Mouse (Mus musculus) testis, adult 2 months (tissue): ENCODE measurements around the gene Fam234b. TPM values are rescaled to one million over a fixed set of nuclear protein-coding genes. Genes with fewer than 3 reads are reported as not detected.

Experiments used
- H3K27ac ChIP-seq: fragments of 200-500 bp; 2 replicates; pipeline ENCODE4 v1.5.1; 2012; ENCODE audit warnings: low read depth, low read length; ENCODE audit not compliant: control insufficient read depth, insufficient read depth
- H3K27me3 ChIP-seq: fragments of 200-500 bp; 2 replicates; pipeline ENCODE4 v1.6.1; 2012; ENCODE audit warnings: mild to moderate bottlenecking, low read length, moderate library complexity; ENCODE audit not compliant: control insufficient read depth, insufficient read depth
- H3K36me3 ChIP-seq: fragments of 200-500 bp; 2 replicates; pipeline ENCODE4 v1.6.1; 2012; ENCODE audit warnings: mild to moderate bottlenecking, low read length; ENCODE audit not compliant: control insufficient read depth, insufficient read depth
- H3K4me1 ChIP-seq: fragments of 200-500 bp; 2 replicates; pipeline ENCODE4 v1.6.1; 2012; ENCODE audit warnings: low read length; ENCODE audit not compliant: control insufficient read depth, insufficient read depth
- H3K4me3 ChIP-seq: fragments of 200-500 bp; 2 replicates; pipeline ENCODE4 v1.5.1; 2012; ENCODE audit warnings: low read depth, mild to moderate bottlenecking, low read length, moderate library complexity, mixed read lengths; ENCODE audit not compliant: control insufficient read depth
- CTCF ChIP-seq: fragments of 200-500 bp; IDR thresholded peaks from 2 replicates; pipeline ENCODE4 v1.5.1; 2012; ENCODE audit warnings: low read depth, mild to moderate bottlenecking, inconsistent platforms, low read length, moderate library complexity; ENCODE audit not compliant: control insufficient read depth, insufficient read depth, insufficient replicate concordance
- POLR2A ChIP-seq: fragments of 200-500 bp; IDR thresholded peaks from 2 replicates; pipeline ENCODE4 v1.6.1; 2012; ENCODE audit warnings: low read depth, mild to moderate bottlenecking, inconsistent platforms, low read length, moderate library complexity; ENCODE audit not compliant: control insufficient read depth
- polyA plus RNA-seq: library from polyadenylated mRNA; depleted of rRNA; stranded (reverse); fragments of >200 nt; gene quantifications from 2 replicates; pipeline ENCODE4 v1.2.3, GENCODE M21; 2012

Gene Fam234b
- polyA plus RNA-seq, 1 experiment = 20.9 TPM

GRCm38 (mm10) chr6:135251849-135252727, 54.3 kb downstream of the Fam234b start:
- Histone ChIP-seq H3K4me3 (peak overlapping the region; percentile 80), H3K4me1 (peaks cover 10% of the 10 kb centered on the region), H3K27ac (peak overlapping the region; percentile 54), H3K27me3 (no peaks in the 10 kb centered on the region; the same call in 1 of the 2 replicates), H3K36me3 (no peaks in the 10 kb centered on the region)
- TF ChIP-seq POLR2A (no peak), CTCF (no peak)

GRCm38 (mm10) chr6:135252728-135253077, 54.9 kb downstream of the Fam234b start:
- H3K27ac ChIP-seq = peak overlapping the region; percentile 85
- peaks cover 10% of the 10 kb centered on the region for H3K4me1 ChIP-seq
- no peaks in the 10 kb centered on the region; the same call in 1 of the 2 replicates for H3K27me3 ChIP-seq
- peak overlapping the region; percentile 80 for H3K4me3 ChIP-seq
- H3K36me3 ChIP-seq = no peaks in the 10 kb centered on the region
- no peak for TF ChIP-seq CTCF
- TF ChIP-seq POLR2A = peak; percentile 72; the same call in 1 of the 2 replicates

GRCm38 (mm10) chr6:135254153-135254552, 56.4 kb downstream of the Fam234b start, which contains the start of gene Gsg1:
TSS of gene Gsg1 (minus strand) at chr6:135254351.
- Histone ChIP-seq H3K27me3 (no peaks in the 10 kb centered on the region; the same call in 1 of the 2 replicates), H3K4me1 (peaks cover 10% of the 10 kb centered on the region), H3K27ac (peak within 1 kb of the TSS; percentile 85), H3K36me3 (no peaks in the 10 kb centered on the region), H3K4me3 (peak within 1 kb of the TSS; percentile 80)
- TF ChIP-seq POLR2A (peak; percentile 97; the same call in 1 of the 2 replicates), CTCF (no peak)

- Histone ChIP-seq H3K4me1 (peaks cover 4% of the 10 kb centered on the region), H3K27me3 (no peaks in the 10 kb centered on the region), H3K4me3 (no peak overlapping the region), H3K27ac (no peak overlapping the region), H3K36me3 (no peaks in the 10 kb centered on the region)
- TF ChIP-seq CTCF (peak; percentile 67; the same call in 1 of the 2 replicates), POLR2A (no peak)
These were observed 62.7 kb downstream of the Fam234b start for GRCm38 (mm10) chr6:135260435-135260834.

- peaks cover 4% of the 10 kb centered on the region for H3K4me1 ChIP-seq
These were observed 63.3 kb downstream of the Fam234b start for GRCm38 (mm10) chr6:135261124-135261523.

GRCm38 (mm10) chr6:135262565-135262964, 64.8 kb downstream of the Fam234b start:
- no peak overlapping the region for H3K4me3 ChIP-seq
- TF ChIP-seq CTCF = no peak
- H3K27me3 ChIP-seq = no peaks in the 10 kb centered on the region
- peaks cover 4% of the 10 kb centered on the region for H3K4me1 ChIP-seq
- H3K36me3 ChIP-seq = no peaks in the 10 kb centered on the region
- H3K27ac ChIP-seq = no peak overlapping the region

More at GRCm38 (mm10) chr6:135261124-135261523, 63.3 kb downstream of the Fam234b start:
- no peak for TF ChIP-seq CTCF
- no peak for TF ChIP-seq POLR2A
- Histone ChIP-seq H3K4me3 (no peak overlapping the region), H3K27me3 (no peaks in the 10 kb centered on the region), H3K27ac (no peak overlapping the region), H3K36me3 (no peaks in the 10 kb centered on the region)

GRCm38 (mm10) chr6:135264136-135264535, 66.4 kb downstream of the Fam234b start:
- Histone ChIP-seq H3K36me3 (no peaks in the 10 kb centered on the region), H3K27ac (no peak overlapping the region), H3K4me1 (peaks cover 4% of the 10 kb centered on the region), H3K27me3 (no peaks in the 10 kb centered on the region), H3K4me3 (no peak overlapping the region)
- no peak for TF ChIP-seq POLR2A
- TF ChIP-seq CTCF = peak; percentile 23; the same call in 1 of the 2 replicates

- no peaks in the 10 kb centered on the region for H3K36me3 ChIP-seq
- H3K4me3 ChIP-seq = peak overlapping the region; percentile 40
- H3K27ac ChIP-seq = peak overlapping the region; percentile 62; the same call in 1 of the 2 replicates
- peaks cover 3% of the 10 kb centered on the region for H3K4me1 ChIP-seq
- no peak for TF ChIP-seq POLR2A
- no peak for TF ChIP-seq CTCF
- no peaks in the 10 kb centered on the region for H3K27me3 ChIP-seq
These were observed 68.3 kb downstream of the Fam234b start for GRCm38 (mm10) chr6:135266056-135266455.
